Mouse (Mus musculus) cortical plate, adult 2 months (tissue): ENCODE measurements around the gene BC024978. TPM values are rescaled to one million over a fixed set of nuclear protein-coding genes. Genes with fewer than 3 reads are reported as not detected.
A peak's percentile ranks its signal among the peaks of the same experiment; 100 is the strongest.

Source experiments
- H3K27ac ChIP-seq: fragments of 200-500 bp; 2 replicates; pipeline ENCODE4 v1.5.1; 2012; ENCODE audit warnings: low read length, control low read depth, inconsistent platforms; ENCODE audit not compliant: insufficient read depth
- H3K4me1 ChIP-seq: fragments of 200-500 bp; 2 replicates; pipeline ENCODE4 v1.6.1; 2011; ENCODE audit warnings: low read length; ENCODE audit not compliant: control insufficient read depth, insufficient read depth
- H3K4me3 ChIP-seq: fragments of 200-500 bp; 2 replicates; pipeline ENCODE4 v1.5.1; 2011; ENCODE audit warnings: mild to moderate bottlenecking, low read length, control low read depth; ENCODE audit not compliant: insufficient read depth
- CTCF ChIP-seq: fragments of 200-500 bp; IDR thresholded peaks from 2 replicates; pipeline ENCODE4 v1.5.1; 2011; ENCODE audit warnings: mild to moderate bottlenecking, control low read depth, low read length; ENCODE audit not compliant: insufficient read depth; ENCODE audit errors: extremely low read depth
- POLR2A ChIP-seq: fragments of 200-500 bp; IDR thresholded peaks from 2 replicates; pipeline ENCODE4 v1.6.1; 2011; ENCODE audit warnings: mild to moderate bottlenecking, low read length, control low read depth; ENCODE audit not compliant: insufficient read depth; ENCODE audit errors: extremely low read depth
- polyA plus RNA-seq: library from polyadenylated mRNA; depleted of rRNA; stranded (reverse); fragments of >200 nt; gene quantifications from 2 replicates; pipeline ENCODE4 v1.2.3, GENCODE M21; 2012; rRNA removed

BC024978 gene
- polyA plus RNA-seq, 1 experiment = 14.9 TPM

DNA sequence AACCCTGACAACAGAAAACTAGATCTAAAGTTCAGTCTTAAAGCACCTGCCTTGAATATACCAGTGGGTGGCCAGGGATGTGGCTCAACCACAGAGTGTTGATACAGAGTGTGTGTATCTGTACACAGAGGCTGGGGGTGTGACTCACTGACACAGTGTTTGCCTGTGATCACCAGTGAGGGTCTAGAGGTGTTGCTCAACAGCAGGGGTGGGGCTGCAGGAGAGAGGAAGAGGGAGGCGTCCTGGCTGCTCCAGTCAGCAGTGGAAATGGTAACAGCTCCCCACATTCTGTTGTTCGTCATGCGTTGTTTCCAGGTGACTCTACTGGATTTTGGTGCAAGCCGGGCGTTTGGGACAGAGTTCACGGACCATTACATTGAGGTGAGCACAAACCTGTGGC, 56.4 kb downstream of the BC024978 start:
- H3K27ac ChIP-seq = no peak overlapping the region
- TF ChIP-seq POLR2A (no peak), CTCF (no peak)
- no peak overlapping the region for H3K4me3 ChIP-seq

DNA sequence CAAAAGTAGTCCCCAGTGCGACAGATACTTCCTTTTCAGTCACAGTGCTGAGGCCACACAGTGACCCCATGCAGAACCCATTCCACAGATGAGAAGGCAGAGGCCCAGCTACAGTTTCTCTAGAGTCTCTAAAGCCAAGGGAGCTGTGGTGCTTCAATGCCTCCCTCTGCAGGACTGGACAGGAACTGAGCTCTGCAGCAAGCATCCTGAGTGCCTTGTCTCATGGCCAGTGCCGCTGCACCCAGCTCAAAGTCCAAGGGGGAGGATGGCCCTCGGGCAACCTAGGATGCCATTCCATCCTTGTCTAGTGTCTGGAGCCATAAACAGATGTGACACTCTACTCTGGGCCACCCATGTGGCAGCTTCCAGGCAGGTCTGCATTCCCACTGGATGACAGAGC, 60.1 kb downstream of the BC024978 start:
- Histone ChIP-seq H3K4me1 (peaks cover 2% of the 10 kb centered on the region; the same call in 1 of the 2 replicates), H3K27ac (no peak overlapping the region), H3K4me3 (no peak overlapping the region)
- peak; percentile 55 for TF ChIP-seq CTCF
- no peak for TF ChIP-seq POLR2A

More for the DNA sequence above, 56.4 kb downstream of the BC024978 start:
- H3K4me1 ChIP-seq = no peaks in the 10 kb centered on the region

DNA sequence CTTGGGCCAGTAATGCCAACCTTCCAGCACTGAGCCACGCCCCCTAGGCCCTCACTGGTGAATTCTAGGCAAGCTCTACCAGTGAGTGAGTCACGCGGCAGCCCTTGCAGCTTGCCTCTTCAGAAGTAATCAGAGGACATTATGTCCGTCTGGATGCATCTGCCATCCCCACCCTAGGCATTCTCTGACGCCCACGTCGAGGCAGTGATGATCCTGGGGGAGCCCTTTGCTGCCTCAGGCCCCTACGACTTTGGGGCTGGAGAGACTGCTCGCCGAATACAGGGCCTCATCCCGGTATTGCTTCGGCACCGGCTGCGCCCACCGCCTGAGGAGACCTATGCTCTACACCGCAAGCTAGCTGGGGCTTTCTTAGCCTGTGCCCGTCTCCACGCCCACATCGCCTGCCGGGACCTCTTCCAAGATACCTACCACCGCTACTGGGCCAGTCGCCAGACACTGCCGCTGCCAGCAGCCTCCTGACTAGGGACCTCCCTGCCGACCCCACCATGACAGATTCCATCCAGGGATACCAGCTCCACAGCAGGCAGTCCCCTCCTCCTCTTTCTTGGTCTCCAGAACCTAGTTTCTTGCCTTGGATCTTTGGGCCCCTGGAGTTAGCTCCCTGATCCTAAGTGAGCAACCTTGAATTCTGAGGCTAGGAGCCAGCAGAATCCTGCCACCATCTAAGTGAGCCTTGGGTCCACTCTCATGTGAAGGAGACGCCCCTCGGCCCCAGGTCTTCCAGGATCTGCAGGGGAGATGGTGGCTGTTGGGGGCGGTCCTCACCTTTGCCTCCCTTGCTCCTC, 61.7 kb downstream of the BC024978 start:
- H3K4me3 ChIP-seq = peak overlapping the region; percentile 82; the same call in 1 of the 2 replicates
- peak overlapping the region; percentile 48 for H3K27ac ChIP-seq
- peaks cover 7% of the 10 kb centered on the region for H3K4me1 ChIP-seq
- TF ChIP-seq POLR2A = 0 out of 2 replicates have a peak, but pooled peaks have one; percentile 29
- TF ChIP-seq CTCF = no peak

DNA sequence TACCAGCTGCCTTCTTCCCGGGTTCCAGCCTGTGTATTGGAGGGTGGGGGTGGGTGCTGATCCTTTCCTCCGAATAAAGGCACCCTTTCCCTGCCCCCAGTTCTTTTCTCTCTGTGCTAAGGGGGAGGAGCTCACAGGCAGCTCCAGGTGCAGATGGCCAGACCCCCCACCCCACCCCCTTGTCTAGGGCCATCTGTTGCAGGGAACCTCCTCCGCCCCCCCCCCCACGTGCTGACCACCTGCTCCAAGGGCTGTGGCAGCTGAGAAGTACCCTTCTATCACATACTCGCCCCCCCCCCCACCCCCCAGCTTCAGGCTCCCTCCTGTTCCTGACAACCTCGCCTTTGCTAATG, 62.2 kb downstream of the BC024978 start:
- Histone ChIP-seq H3K4me1 (peaks cover 7% of the 10 kb centered on the region), H3K4me3 (peak overlapping the region; percentile 82), H3K27ac (peak overlapping the region; percentile 68)
- no peak for TF ChIP-seq POLR2A
- TF ChIP-seq CTCF = no peak

DNA sequence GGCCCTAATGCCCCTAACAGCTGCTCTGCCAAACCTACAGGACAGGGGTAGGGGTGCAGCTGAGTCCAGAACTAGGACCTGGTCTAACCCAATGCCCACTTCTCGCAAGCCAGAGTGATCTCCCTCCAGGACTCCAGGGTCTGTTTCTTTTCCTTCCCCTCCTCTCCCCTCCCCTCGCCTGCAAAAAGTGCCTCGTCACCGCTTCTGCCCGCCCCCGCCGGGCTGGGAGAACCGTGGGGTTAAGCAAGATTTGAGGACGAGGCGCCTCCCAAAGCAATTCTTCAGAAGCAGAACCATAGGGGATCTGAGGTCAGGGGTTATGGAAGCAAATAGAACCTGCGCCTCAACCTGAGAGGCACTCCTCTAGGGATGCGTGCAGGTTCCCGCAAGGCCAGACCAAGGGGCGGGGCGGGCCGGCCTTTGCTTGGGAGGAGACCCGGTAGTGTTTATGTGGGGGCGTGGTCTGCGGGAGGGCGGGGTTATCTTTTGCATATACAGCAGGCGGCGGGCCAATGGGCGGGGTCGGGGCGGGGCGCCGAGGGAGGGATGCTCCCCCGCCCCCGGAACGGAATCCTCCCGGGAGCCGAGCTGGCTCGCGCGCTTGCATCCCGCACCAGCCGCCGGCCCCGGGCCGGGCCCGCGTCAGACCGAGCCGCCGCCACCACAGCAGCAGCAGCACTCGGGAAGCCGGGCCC, 62.8 kb downstream of the BC024978 start, which contains the start of gene Numbl:
Numbl (plus strand) TSS at position 229 of the 695 bp plus-strand sequence.
- TF ChIP-seq POLR2A (no peak), CTCF (no peak)
- Histone ChIP-seq H3K4me1 (peaks cover 7% of the 10 kb centered on the region), H3K27ac (peak within 1 kb of the TSS; percentile 82), H3K4me3 (peak within 1 kb of the TSS; percentile 82)

DNA sequence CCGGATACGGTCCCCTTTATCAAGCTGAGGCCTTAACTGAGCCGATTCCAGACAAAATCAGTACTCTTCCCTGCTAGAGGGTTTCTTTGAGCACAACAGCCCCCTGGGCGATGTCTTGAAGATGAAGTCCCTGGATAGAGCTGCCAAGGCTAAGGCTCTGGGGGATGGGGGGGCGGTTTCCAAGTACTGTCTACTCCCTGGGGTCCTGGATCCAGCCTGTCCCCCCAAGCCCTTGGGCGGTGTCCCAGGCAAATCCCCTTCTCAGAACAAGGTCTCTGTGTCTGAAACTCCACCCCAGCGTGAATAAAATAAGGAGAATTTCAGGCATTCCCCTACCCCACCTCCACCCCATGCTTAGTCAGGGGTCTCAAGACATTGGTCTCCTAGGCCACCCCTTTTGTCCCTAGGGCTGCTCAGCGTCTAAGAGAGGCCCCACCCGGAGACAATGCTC, 63.7 kb downstream of the BC024978 start:
- Histone ChIP-seq H3K27ac (peak overlapping the region; percentile 82), H3K4me3 (peak overlapping the region; percentile 82), H3K4me1 (peaks cover 7% of the 10 kb centered on the region)
- TF ChIP-seq CTCF (no peak), POLR2A (no peak)

DNA sequence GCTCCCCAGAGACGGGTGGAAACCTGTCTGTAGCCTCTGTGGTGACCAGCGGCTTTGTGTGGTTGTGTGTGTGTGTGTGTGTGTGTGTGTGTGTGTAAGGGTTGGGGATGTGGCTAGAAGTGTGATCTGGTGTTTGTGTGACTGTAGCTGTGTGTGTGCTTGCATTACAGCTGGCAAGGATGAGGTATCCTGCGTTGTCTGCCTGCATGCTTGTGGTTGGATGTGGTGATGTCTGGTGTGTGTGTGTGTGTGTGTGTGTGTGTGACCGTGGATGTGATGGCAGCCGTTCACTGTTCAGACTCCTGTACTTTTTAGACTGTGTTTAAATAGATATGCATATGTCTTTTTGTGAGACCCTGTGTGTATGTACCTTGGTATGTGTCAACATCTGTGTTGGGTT, 64.2 kb downstream of the BC024978 start:
- peak overlapping the region; percentile 82 for H3K27ac ChIP-seq
- no peak for TF ChIP-seq CTCF
- TF ChIP-seq POLR2A = 0 out of 2 replicates have a peak, but pooled peaks have one; percentile 38
- peaks cover 7% of the 10 kb centered on the region for H3K4me1 ChIP-seq
- peak overlapping the region; percentile 82 for H3K4me3 ChIP-seq

Other genes with a start within 250 kb of the BC024978 start
- not detected in 2 replicates for gene Cyp2a12, start 166.7 kb upstream of the BC024978 start, polyA plus RNA-seq
- 1.3 and 1.7 TPM in 2 replicates for gene Cyp2f2, start 75.9 kb upstream of the BC024978 start, polyA plus RNA-seq
- gene Cyp2t4, start 42.1 kb upstream of the BC024978 start, polyA plus RNA-seq = not detected in 2 replicates
- gene Egln2, start 29.0 kb upstream of the BC024978 start, polyA plus RNA-seq = 111 and 112 TPM in 2 replicates
- gene Rab4b, start 16.9 kb upstream of the BC024978 start, polyA plus RNA-seq = 150 and 154 TPM in 2 replicates
- gene Gm21983, start 14.7 kb upstream of the BC024978 start, polyA plus RNA-seq = not detected in 2 replicates
- 4.8 and 7.7 TPM in 2 replicates for gene Mia, start 14.6 kb upstream of the BC024978 start, polyA plus RNA-seq
- 175 and 176 TPM in 2 replicates for gene Snrpa, start 490 bp downstream of the BC024978 start, polyA plus RNA-seq
- 5.8 and 6.8 TPM in 2 replicates for gene Itpkc, start 32.9 kb downstream of the BC024978 start, polyA plus RNA-seq
- gene Coq8b, start 37.2 kb downstream of the BC024978 start, polyA plus RNA-seq = 30.6 and 31.8 TPM in 2 replicates
- gene Numbl, start 62.7 kb downstream of the BC024978 start, polyA plus RNA-seq = 108 TPM in 2 replicates
- 54.5 and 62.3 TPM in 2 replicates for gene Ltbp4, start 141.9 kb downstream of the BC024978 start, polyA plus RNA-seq
- gene Shkbp1, start 160.2 kb downstream of the BC024978 start, polyA plus RNA-seq = 64.2 and 73.8 TPM in 2 replicates
- gene Gm20479, start 161.6 kb downstream of the BC024978 start, polyA plus RNA-seq = 0.75 TPM in 1 of 2 replicates, not detected in the other